Mouse (Mus musculus) liver, embryonic 16.5 days (tissue): ENCODE measurements around the gene Ephb4. TPM values are rescaled to one million over a fixed set of nuclear protein-coding genes. Genes with fewer than 3 reads are reported as not detected.

Source experiments
- ATAC-seq: fragments of 200-750 bp; cut with Nextera tagmentation; 2 replicates; pipeline ENCODE4 v1.8.0; 2017; ENCODE audit warnings: low read depth, mild to moderate bottlenecking, moderate number of reproducible peaks, moderate library complexity
- H3K27ac ChIP-seq: fragments of 300-500 bp; sonication (generic); 2 replicates; pipeline ENCODE4 v1.5.1; 2014; ENCODE audit warnings: mild to moderate bottlenecking, low read length
- H3K27me3 ChIP-seq: fragments of 300-500 bp; sonication (generic); 2 replicates; pipeline ENCODE4 v1.6.1; 2014; ENCODE audit warnings: low read depth, low read length, mixed read lengths; ENCODE audit not compliant: control insufficient read depth, insufficient read depth
- H3K36me3 ChIP-seq: fragments of 300-500 bp; sonication (generic); 2 replicates; pipeline ENCODE4 v1.6.1; 2014; ENCODE audit warnings: mild to moderate bottlenecking; ENCODE audit not compliant: control insufficient read depth, insufficient read depth
- H3K4me1 ChIP-seq: fragments of 300-500 bp; sonication (generic); 2 replicates; pipeline ENCODE4 v1.6.1; 2014; ENCODE audit warnings: low read depth, low read length, mixed read lengths; ENCODE audit not compliant: control insufficient read depth
- H3K4me2 ChIP-seq: fragments of 300-500 bp; sonication (generic); 2 replicates; pipeline ENCODE4 v1.6.1; 2014; ENCODE audit warnings: low read depth, low read length, mixed read lengths
- H3K4me3 ChIP-seq: fragments of 300-500 bp; sonication (generic); 2 replicates; pipeline ENCODE4 v1.5.1; 2014; ENCODE audit warnings: low read depth, mild to moderate bottlenecking, low read length
- H3K9ac ChIP-seq: fragments of 300-500 bp; sonication (generic); 2 replicates; pipeline ENCODE4 v1.6.1; 2014; ENCODE audit warnings: low read depth, low read length
- H3K9me3 ChIP-seq: fragments of 300-500 bp; sonication (generic); replicated peaks from 2 replicates; pipeline ENCODE4 v1.6.1; 2016; ENCODE audit warnings: low read length; ENCODE audit not compliant: control insufficient read depth
- WGBS: fragments of 180-500 bp; shearing (Covaris S2); extraction: QIAGEN DNeasy Blood & Tissue Kit; methylation state at CpG from one replicate; pipeline ENCODE4 v1.1.7; 2014; ENCODE audit not compliant: insufficient replicate concordance; 5-methylcytosine and 5-hydroxymethylcytosine counted together
- polyA plus RNA-seq: library from polyadenylated mRNA; unstranded; fragments of >200 nt; fragmentation: Nextera tagmentation; extraction: Ambion mirVana; gene quantifications from 2 replicates; pipeline ENCODE4 v1.2.1, GENCODE M21; 2015

Ephb4 gene
- polyA plus RNA-seq, 1 experiment from 2014 or later = 9.1 TPM

DNA sequence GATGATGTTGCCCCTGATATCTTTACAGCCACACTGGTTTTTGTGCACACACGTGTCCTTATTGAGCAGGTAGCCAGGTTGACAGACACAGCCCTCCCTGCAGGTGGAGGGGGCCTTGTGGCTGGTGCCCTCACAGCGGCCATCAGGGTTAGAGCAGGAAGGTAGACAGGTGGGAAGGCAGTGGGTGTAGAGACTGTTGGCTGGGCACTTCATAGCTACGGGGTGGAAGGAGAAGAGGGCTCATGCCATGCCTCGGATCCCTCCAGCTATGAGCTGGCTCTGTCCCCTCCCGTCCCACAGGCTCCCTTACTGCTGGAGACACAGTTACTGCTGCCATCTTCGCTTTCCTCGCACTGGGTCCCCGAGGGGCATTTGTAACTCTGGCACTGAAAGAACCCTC is 41.7 kb downstream of the Ephb4 start:
- 62% methylated on average over 8 of the region's 8 CpGs for WGBS
- Histone ChIP-seq H3K9ac (no peak overlapping the region), H3K4me2 (no peak overlapping the region), H3K4me3 (no peak overlapping the region), H3K9me3 (no peaks in the 10 kb centered on the region), H3K27me3 (no peaks in the 10 kb centered on the region), H3K27ac (no peak overlapping the region), H3K4me1 (no peaks in the 10 kb centered on the region), H3K36me3 (no peaks in the 10 kb centered on the region)
- no peak for ATAC-seq

DNA sequence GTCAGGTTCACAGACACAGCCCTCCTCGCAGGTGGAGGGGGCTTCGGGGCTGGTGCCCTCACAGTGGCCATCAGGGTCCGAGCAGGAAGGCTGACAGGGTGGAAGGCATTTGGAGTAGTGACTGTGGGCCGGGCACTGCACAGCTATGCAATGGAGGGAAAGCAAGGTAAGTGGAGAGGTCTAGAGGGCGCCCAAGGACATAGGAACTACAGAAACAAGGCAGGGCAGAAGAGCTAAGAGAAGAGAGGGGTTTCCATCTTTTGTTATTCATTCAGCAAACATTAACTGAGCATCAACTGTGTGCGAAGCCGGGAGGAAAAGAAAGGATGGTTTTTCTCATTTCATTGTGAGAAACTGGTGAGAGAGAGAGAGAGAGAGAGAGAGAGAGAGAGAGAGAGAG is 44.5 kb downstream of the Ephb4 start:
- Histone ChIP-seq H3K9ac (no peak overlapping the region), H3K4me2 (no peak overlapping the region), H3K27me3 (no peaks in the 10 kb centered on the region), H3K4me1 (no peaks in the 10 kb centered on the region), H3K36me3 (no peaks in the 10 kb centered on the region), H3K9me3 (no peaks in the 10 kb centered on the region), H3K27ac (no peak overlapping the region), H3K4me3 (no peak overlapping the region)
- 39% methylated on average over 7 of the region's 7 CpGs for WGBS
- ATAC-seq = no peak

DNA sequence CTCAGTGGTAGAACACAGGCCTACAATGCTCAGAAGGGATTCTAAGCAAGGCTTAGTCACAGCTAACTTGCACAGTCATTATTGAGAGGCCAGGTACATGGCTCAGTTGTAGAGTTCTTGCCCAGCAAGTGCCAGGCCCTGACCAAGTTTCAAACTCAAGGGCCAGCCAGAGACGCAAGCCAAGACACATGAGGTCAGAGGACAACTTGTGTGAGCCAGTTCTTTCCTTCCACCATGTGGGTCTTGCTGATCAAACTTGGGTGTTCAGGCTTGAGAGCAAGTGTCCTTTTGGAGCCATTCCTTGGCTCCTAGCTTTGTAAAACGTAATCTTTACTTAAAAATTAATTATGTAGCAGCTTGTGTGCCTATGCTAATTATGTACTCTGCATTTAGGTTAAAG is 54.2 kb downstream of the Ephb4 start:
- Histone ChIP-seq H3K27ac (no peak overlapping the region), H3K4me2 (no peak overlapping the region), H3K9ac (no peak overlapping the region), H3K4me3 (no peak overlapping the region), H3K36me3 (no peaks in the 10 kb centered on the region), H3K4me1 (no peaks in the 10 kb centered on the region; the same call in 1 of the 2 replicates), H3K27me3 (no peaks in the 10 kb centered on the region), H3K9me3 (no peaks in the 10 kb centered on the region)
- ATAC-seq = no peak
- 54% methylated on average over 2 of the region's 2 CpGs for WGBS

DNA sequence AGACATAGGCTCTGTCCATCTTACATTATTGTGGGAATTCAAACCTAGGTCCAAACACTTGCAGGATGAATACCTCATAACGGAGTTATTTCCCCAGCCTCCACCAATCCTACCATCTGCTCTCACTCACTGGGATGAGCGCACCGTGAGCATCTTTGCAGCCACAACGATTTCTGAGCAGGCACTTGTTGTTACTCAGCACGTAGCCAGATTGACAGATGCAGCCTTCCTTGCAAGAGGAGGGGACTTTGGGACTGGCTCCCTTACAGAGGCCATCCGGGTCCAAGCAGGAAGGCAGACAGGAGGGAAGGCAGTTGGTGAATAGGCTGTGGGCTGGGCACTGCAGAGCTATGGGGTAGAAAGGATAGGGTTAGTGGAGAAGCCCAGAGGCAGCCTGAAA is 59.5 kb downstream of the Ephb4 start:
- no peak for ATAC-seq
- Histone ChIP-seq H3K9me3 (no peaks in the 10 kb centered on the region), H3K27me3 (no peaks in the 10 kb centered on the region), H3K4me2 (no peak overlapping the region), H3K4me3 (no peak overlapping the region), H3K9ac (no peak overlapping the region), H3K27ac (no peak overlapping the region), H3K4me1 (no peaks in the 10 kb centered on the region; the same call in 1 of the 2 replicates), H3K36me3 (no peaks in the 10 kb centered on the region)
- 58% methylated on average over 6 of the region's 6 CpGs for WGBS

DNA sequence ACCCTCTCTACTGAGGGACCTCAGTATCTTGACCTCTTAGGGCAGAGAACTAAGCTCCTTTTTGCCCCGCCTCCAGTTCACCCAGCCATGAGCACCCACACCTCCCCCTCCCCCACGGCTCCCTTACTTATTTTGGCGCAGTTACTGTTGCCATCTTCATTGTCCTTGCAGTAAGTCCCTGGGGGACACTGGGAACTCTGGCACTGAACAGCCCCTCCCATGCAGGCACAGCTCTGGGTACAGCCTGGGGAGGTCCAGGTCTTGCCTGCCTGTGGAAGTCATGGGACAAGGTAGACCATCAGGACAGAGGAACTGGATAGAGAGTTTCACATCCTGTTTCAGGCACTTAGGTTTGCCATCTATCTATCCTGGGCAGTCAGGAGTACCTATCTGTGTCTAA is 60.2 kb downstream of the Ephb4 start:
- ATAC-seq = no peak
- WGBS = 68% methylated on average over 3 of the region's 3 CpGs
- H3K9me3 ChIP-seq = no peaks in the 10 kb centered on the region
- no peak overlapping the region for H3K4me2 ChIP-seq
- no peak overlapping the region for H3K27ac ChIP-seq
- no peak overlapping the region for H3K9ac ChIP-seq
- no peak overlapping the region for H3K4me3 ChIP-seq
- no peaks in the 10 kb centered on the region for H3K36me3 ChIP-seq
- H3K4me1 ChIP-seq = no peaks in the 10 kb centered on the region; the same call in 1 of the 2 replicates
- H3K27me3 ChIP-seq = no peaks in the 10 kb centered on the region

DNA sequence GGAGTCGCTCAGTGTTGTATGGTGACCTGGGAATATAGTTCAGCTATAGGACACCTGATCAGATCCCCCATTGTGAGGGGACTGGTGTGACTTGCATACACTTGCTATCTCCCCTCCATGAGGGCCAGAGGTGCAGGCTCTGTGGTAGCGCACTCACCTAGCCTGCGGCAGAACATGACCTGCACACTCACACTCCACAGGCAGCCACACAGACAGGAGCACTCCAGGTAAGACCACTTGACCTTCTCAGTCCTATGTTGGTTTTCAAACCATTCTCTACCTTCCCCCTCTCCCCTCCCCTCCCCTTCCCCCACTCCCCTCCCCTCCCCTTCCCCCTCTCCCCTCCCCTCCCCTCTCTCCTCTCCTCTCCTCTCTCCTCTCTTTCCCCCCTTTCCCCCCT is 60.6 kb downstream of the Ephb4 start:
- WGBS = 75% methylated on average over 3 of the region's 3 CpGs
- Histone ChIP-seq H3K9ac (no peak overlapping the region), H3K9me3 (no peaks in the 10 kb centered on the region), H3K36me3 (no peaks in the 10 kb centered on the region), H3K27me3 (no peaks in the 10 kb centered on the region), H3K4me1 (no peaks in the 10 kb centered on the region; the same call in 1 of the 2 replicates), H3K4me3 (no peak overlapping the region), H3K27ac (no peak overlapping the region), H3K4me2 (no peak overlapping the region)
- no peak for ATAC-seq

DNA sequence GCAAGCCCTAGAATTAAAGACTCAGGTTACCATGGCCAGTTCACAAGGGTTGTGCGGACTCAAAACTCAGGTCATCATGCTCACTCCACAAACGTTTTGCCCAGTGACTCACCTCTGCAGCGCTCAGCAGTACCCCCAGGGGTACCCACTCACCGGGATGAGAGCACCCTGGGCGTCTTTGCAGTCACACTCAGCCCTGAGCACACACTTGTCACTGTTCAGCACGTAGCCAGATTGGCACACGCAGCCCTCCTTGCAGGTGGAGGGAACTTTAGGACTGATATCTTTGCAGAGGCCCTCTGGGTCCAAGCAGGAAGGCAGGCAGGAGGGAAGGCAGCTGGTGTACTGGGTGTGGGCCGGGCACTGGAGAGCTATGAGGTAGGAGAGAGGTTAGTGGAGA is 61.3 kb downstream of the Ephb4 start:
- no peak overlapping the region for H3K4me3 ChIP-seq
- ATAC-seq = no peak
- H3K27me3 ChIP-seq = no peaks in the 10 kb centered on the region
- no peak overlapping the region for H3K4me2 ChIP-seq
- H3K36me3 ChIP-seq = no peaks in the 10 kb centered on the region
- no peak overlapping the region for H3K27ac ChIP-seq
- no peaks in the 10 kb centered on the region; the same call in 1 of the 2 replicates for H3K4me1 ChIP-seq
- WGBS = 51% methylated on average over 8 of the region's 8 CpGs
- H3K9me3 ChIP-seq = no peaks in the 10 kb centered on the region
- no peak overlapping the region for H3K9ac ChIP-seq

DNA sequence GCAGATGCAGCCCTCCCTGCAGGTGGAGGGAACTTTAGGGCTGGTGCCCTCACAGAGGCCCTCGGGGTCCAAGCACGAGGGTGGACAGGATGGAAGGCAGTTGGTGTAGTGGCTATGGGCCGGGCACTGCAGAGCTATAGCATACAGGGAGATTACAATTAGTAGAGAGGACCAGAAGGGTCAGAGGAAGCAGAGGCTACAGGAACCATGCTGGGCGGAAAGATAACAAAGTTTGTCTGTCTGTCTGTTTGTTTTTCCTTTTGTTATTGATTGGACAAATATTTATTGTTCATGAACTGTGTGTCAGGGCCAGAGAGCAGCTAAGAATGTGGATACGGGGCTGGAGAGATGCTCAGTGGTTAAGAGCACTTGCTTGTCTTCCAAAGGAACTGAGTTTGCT is 64.3 kb downstream of the Ephb4 start:
- Histone ChIP-seq H3K4me2 (no peak overlapping the region), H3K27ac (no peak overlapping the region), H3K36me3 (no peaks in the 10 kb centered on the region), H3K9ac (no peak overlapping the region), H3K9me3 (no peaks in the 10 kb centered on the region), H3K4me3 (no peak overlapping the region), H3K4me1 (no peaks in the 10 kb centered on the region; the same call in 1 of the 2 replicates), H3K27me3 (no peaks in the 10 kb centered on the region)
- WGBS = 26% methylated on average over 5 of the region's 5 CpGs
- peak; percentile 64 for ATAC-seq

DNA sequence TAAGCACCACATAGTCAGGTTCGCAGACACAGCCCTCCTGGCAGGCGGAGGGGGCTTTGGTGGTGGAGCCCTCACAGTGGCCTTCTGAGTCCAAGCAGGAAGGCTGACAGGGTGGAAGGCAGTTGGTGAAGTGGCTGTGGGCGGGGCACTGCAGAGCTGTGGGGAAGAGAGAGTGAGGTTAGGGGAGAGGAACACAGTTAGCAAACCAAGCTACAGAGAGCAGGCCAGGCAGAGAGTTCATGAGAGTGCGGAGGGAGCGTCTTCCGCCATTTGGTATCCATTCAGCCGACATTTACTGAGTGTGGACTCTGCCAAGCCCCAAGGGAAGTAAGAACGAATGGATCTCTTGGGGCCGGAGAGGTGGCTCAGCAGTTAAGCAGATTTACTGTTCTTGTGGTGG is 69.2 kb downstream of the Ephb4 start:
- H3K27ac ChIP-seq = no peak overlapping the region
- H3K27me3 ChIP-seq = no peaks in the 10 kb centered on the region
- no peaks in the 10 kb centered on the region for H3K4me1 ChIP-seq
- ATAC-seq = no peak
- no peak overlapping the region for H3K4me3 ChIP-seq
- H3K4me2 ChIP-seq = no peak overlapping the region
- 55% methylated on average over 9 of the region's 9 CpGs for WGBS
- no peaks in the 10 kb centered on the region for H3K9me3 ChIP-seq
- no peak overlapping the region for H3K9ac ChIP-seq
- no peaks in the 10 kb centered on the region for H3K36me3 ChIP-seq

DNA sequence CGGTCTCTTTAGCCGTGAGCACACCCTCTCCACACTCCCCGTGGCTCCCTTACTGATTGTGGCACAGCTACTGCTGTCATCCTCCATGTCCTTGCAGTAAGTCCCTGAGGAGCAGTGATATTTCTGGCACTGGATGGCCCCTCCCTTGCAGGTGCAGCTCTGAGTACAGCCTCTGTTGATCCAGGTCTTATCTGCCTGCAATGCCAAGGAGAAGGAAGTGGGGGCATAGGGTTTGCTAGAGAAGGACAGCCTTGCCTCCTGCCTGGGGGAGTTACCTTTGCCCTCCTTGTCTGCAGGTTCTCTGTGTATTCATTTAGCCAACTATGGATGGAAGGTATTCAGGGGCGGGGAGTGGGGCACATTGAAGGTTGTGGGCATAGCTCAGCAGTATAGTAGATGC is 69.9 kb downstream of the Ephb4 start:
- no peak for ATAC-seq
- Histone ChIP-seq H3K36me3 (no peaks in the 10 kb centered on the region), H3K9me3 (no peaks in the 10 kb centered on the region), H3K4me2 (no peak overlapping the region), H3K9ac (no peak overlapping the region), H3K4me3 (no peak overlapping the region), H3K27ac (no peak overlapping the region), H3K4me1 (no peaks in the 10 kb centered on the region), H3K27me3 (no peaks in the 10 kb centered on the region)
- 44% methylated on average over 4 of the region's 4 CpGs for WGBS
